Mouse (Mus musculus): ENCODE measurements at regions not wholly inside any gene's neighbourhood (a gene's known extent, or its start where the extent isn't known, plus 50 kb on each side); places are given as distances from the start of the nearest gene placed in this dataset.

DNA sequence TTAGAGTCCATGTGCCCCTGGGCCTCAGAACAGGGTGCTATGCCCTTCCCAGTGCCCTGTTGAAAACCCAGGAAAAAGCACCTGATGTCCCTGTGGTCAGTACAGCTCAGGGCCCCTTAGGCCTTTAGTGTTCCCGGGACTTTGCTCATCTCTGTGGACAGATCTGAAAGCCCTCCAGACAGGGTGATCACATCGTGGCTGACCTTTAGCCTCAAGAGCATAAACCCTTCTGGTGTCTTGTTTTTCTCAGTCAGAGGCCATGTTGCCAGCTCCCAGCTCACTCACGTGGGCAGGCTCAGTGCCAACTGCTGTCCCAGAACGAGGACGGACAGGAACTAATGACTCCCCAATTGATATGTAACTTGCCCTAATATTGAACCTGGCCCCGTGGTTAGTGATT, 275.8 kb upstream of the Maf start:
- Histone ChIP-seq H3K4me1 (ENCODE audit: control insufficient read depth in 2 of 2, insufficient read depth in 2 of 2, low read length in 2 of 2, poor library complexity in 1 of 2) (no peaks in the 10 kb centered on the region; a peak in 1 of 4 replicates), H3K27ac (ENCODE audit: insufficient read depth, low read depth, low read length, poor library complexity, severe bottlenecking) (no peak overlapping the region), H3K9ac (ENCODE audit: insufficient read depth, low read depth, low read length, poor library complexity, severe bottlenecking) (no peak overlapping the region), H3K9me3 (ENCODE audit: control insufficient read depth, insufficient read depth, low read depth, low read length) (no peaks in the 10 kb centered on the region), H3K36me3 (ENCODE audit: control insufficient read depth, insufficient read depth, low read length, poor library complexity, severe bottlenecking) (no peaks in the 10 kb centered on the region), H3K4me3 (ENCODE audit: insufficient read depth in 1 of 2, low read depth in 1 of 2, low read length in 2 of 2, poor library complexity in 1 of 2, severe bottlenecking in 1 of 2) (no peak overlapping the region)
- TF ChIP-seq HCFC1 (IDR thresholded peaks at IDR 0.05; ENCODE audit: borderline replicate concordance, insufficient read depth, low read length) = no peak
- TF ChIP-seq ZC3H11A (IDR thresholded peaks at IDR 0.05; ENCODE audit: borderline replicate concordance, low read depth, low read length) = no peak
- no peak for TF ChIP-seq MAFK (IDR thresholded peaks at IDR 0.05; ENCODE audit: insufficient read depth, low read depth, low read length)
- TF ChIP-seq ZNF384 (IDR thresholded peaks at IDR 0.05; ENCODE audit: low read depth, low read length) = no peak
- TF ChIP-seq CHD2 (IDR thresholded peaks at IDR 0.05; ENCODE audit: low read depth, low read length) = no peak
- in situ Hi-C loops (cut with MboI; ENCODE audit: low sequenced_read_pairs in 2 of 2, unreplicated experiment in 2 of 2) = no loop called here
- DNase-seq (ENCODE audit: low read depth, low spot score) = no peak

DNA sequence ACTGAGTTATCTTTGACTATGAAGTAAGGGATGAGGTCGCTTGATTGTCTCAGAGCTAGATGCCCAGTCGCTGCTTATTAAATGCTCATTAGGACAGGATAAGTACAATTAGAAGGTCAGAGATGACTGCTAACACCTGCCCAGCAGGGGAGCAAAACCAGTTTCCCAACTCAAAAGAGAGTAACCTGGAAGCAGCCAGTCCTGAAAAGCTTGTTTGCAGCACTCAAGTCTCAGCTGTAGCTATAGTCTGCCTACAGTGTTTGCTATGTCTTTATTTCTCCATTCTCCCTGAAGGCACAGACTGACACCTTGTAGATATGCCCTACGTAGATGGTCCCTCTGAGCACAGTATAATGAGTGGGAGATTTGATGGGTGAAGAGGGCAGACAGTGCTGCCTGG, 274.7 kb upstream of the Maf start:
- Histone ChIP-seq H3K9ac (ENCODE audit: insufficient read depth, low read depth, low read length, poor library complexity, severe bottlenecking) (no peak overlapping the region), H3K4me1 (ENCODE audit: control insufficient read depth in 2 of 2, insufficient read depth in 2 of 2, low read length in 2 of 2, poor library complexity in 1 of 2) (no peaks in the 10 kb centered on the region; a peak in 1 of 4 replicates), H3K36me3 (ENCODE audit: control insufficient read depth, insufficient read depth, low read length, poor library complexity, severe bottlenecking) (no peaks in the 10 kb centered on the region), H3K4me3 (ENCODE audit: insufficient read depth in 1 of 2, low read depth in 1 of 2, low read length in 2 of 2, poor library complexity in 1 of 2, severe bottlenecking in 1 of 2) (no peak overlapping the region), H3K27ac (ENCODE audit: insufficient read depth, low read depth, low read length, poor library complexity, severe bottlenecking) (no peak overlapping the region), H3K9me3 (ENCODE audit: control insufficient read depth, insufficient read depth, low read depth, low read length) (no peaks in the 10 kb centered on the region)
- no peak for TF ChIP-seq ZC3H11A (IDR thresholded peaks at IDR 0.05; ENCODE audit: borderline replicate concordance, low read depth, low read length)
- no peak for TF ChIP-seq CHD2 (IDR thresholded peaks at IDR 0.05; ENCODE audit: low read depth, low read length)
- TF ChIP-seq HCFC1 (IDR thresholded peaks at IDR 0.05; ENCODE audit: borderline replicate concordance, insufficient read depth, low read length) = no peak
- no peak for TF ChIP-seq ZNF384 (IDR thresholded peaks at IDR 0.05; ENCODE audit: low read depth, low read length)
- TF ChIP-seq MAFK (IDR thresholded peaks at IDR 0.05; ENCODE audit: insufficient read depth, low read depth, low read length) = no peak
- in situ Hi-C loops (cut with MboI; ENCODE audit: low sequenced_read_pairs in 2 of 2, unreplicated experiment in 2 of 2) = no loop called here
- no peak for DNase-seq (ENCODE audit: low read depth, low spot score)

GRCm38 (mm10) chr8:115981426-115981825, 273.8 kb upstream of the Maf start:
- Histone ChIP-seq H3K27ac (ENCODE audit: insufficient read depth, low read depth, low read length, poor library complexity, severe bottlenecking) (no peak overlapping the region), H3K9ac (ENCODE audit: insufficient read depth, low read depth, low read length, poor library complexity, severe bottlenecking) (no peak overlapping the region), H3K36me3 (ENCODE audit: control insufficient read depth, insufficient read depth, low read length, poor library complexity, severe bottlenecking) (no peaks in the 10 kb centered on the region), H3K4me1 (ENCODE audit: control insufficient read depth in 2 of 2, insufficient read depth in 2 of 2, low read length in 2 of 2, poor library complexity in 1 of 2) (no peaks in the 10 kb centered on the region; a peak in 1 of 4 replicates), H3K4me3 (ENCODE audit: insufficient read depth in 1 of 2, low read depth in 1 of 2, low read length in 2 of 2, poor library complexity in 1 of 2, severe bottlenecking in 1 of 2) (no peak overlapping the region), H3K9me3 (ENCODE audit: control insufficient read depth, insufficient read depth, low read depth, low read length) (no peaks in the 10 kb centered on the region)
- no peak for DNase-seq (ENCODE audit: low read depth, low spot score)
- in situ Hi-C loops (cut with MboI; ENCODE audit: low sequenced_read_pairs in 2 of 2, unreplicated experiment in 2 of 2) = no loop called here
- TF ChIP-seq CHD2 (IDR thresholded peaks at IDR 0.05; ENCODE audit: low read depth, low read length) = no peak
- TF ChIP-seq ZC3H11A (IDR thresholded peaks at IDR 0.05; ENCODE audit: borderline replicate concordance, low read depth, low read length) = no peak
- TF ChIP-seq ZNF384 (IDR thresholded peaks at IDR 0.05; ENCODE audit: low read depth, low read length) = no peak
- no peak for TF ChIP-seq MAFK (IDR thresholded peaks at IDR 0.05; ENCODE audit: insufficient read depth, low read depth, low read length)
- TF ChIP-seq HCFC1 (IDR thresholded peaks at IDR 0.05; ENCODE audit: borderline replicate concordance, insufficient read depth, low read length) = no peak

DNA sequence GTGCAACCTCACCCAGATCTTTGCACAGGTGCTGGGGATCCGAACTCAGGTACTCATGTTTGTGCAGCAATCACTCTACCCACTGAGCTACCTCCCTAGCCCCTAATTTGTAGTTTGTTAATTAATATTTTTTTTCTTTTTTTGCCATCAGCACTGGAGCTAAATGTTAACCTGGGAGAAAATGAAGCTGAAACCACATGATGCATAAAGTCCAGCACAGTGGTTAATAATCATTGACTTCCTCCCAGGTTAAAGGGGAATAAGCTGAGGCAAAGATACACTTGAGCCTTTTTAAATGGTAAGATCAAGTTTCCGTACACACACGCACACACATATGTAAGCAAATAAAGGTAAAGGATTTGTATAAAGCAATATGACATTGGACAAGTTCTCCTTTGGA, 273.0 kb upstream of the Maf start:
- Histone ChIP-seq H3K4me1 (ENCODE audit: control insufficient read depth in 2 of 2, insufficient read depth in 2 of 2, low read length in 2 of 2, poor library complexity in 1 of 2) (no peaks in the 10 kb centered on the region; a peak in 1 of 4 replicates), H3K27ac (ENCODE audit: insufficient read depth, low read depth, low read length, poor library complexity, severe bottlenecking) (no peak overlapping the region), H3K9me3 (ENCODE audit: control insufficient read depth, insufficient read depth, low read depth, low read length) (no peaks in the 10 kb centered on the region), H3K4me3 (ENCODE audit: insufficient read depth in 1 of 2, low read depth in 1 of 2, low read length in 2 of 2, poor library complexity in 1 of 2, severe bottlenecking in 1 of 2) (no peak overlapping the region), H3K36me3 (ENCODE audit: control insufficient read depth, insufficient read depth, low read length, poor library complexity, severe bottlenecking) (no peaks in the 10 kb centered on the region), H3K9ac (ENCODE audit: insufficient read depth, low read depth, low read length, poor library complexity, severe bottlenecking) (no peak overlapping the region)
- TF ChIP-seq CHD2 (IDR thresholded peaks at IDR 0.05; ENCODE audit: low read depth, low read length) (no peak), HCFC1 (IDR thresholded peaks at IDR 0.05; ENCODE audit: borderline replicate concordance, insufficient read depth, low read length) (no peak), MAFK (IDR thresholded peaks at IDR 0.05; ENCODE audit: insufficient read depth, low read depth, low read length) (no peak), ZC3H11A (IDR thresholded peaks at IDR 0.05; ENCODE audit: borderline replicate concordance, low read depth, low read length) (no peak), ZNF384 (IDR thresholded peaks at IDR 0.05; ENCODE audit: low read depth, low read length) (no peak)
- in situ Hi-C loops (cut with MboI; ENCODE audit: low sequenced_read_pairs in 2 of 2, unreplicated experiment in 2 of 2) = no loop called here
- DNase-seq (ENCODE audit: low read depth, low spot score) = no peak

- DNase-seq (ENCODE audit: low read depth, low spot score) = no peak
- H3K4me1 ChIP-seq (ENCODE audit: control insufficient read depth in 2 of 2, insufficient read depth in 2 of 2, low read length in 2 of 2, poor library complexity in 1 of 2) = no peaks in the 10 kb centered on the region
- in situ Hi-C loops (cut with MboI; ENCODE audit: low sequenced_read_pairs in 2 of 2, unreplicated experiment in 2 of 2) = no loop called here
- H3K9me3 ChIP-seq (ENCODE audit: control insufficient read depth, insufficient read depth, low read depth, low read length) = no peaks in the 10 kb centered on the region
- no peak for TF ChIP-seq ZNF384 (IDR thresholded peaks at IDR 0.05; ENCODE audit: low read depth, low read length)
- no peak for TF ChIP-seq ZC3H11A (IDR thresholded peaks at IDR 0.05; ENCODE audit: borderline replicate concordance, low read depth, low read length)
- TF ChIP-seq HCFC1 (IDR thresholded peaks at IDR 0.05; ENCODE audit: borderline replicate concordance, insufficient read depth, low read length) = no peak
- no peak for TF ChIP-seq CHD2 (IDR thresholded peaks at IDR 0.05; ENCODE audit: low read depth, low read length)
- no peak for TF ChIP-seq MAFK (IDR thresholded peaks at IDR 0.05; ENCODE audit: insufficient read depth, low read depth, low read length)
- no peak overlapping the region for H3K27ac ChIP-seq (ENCODE audit: insufficient read depth, low read depth, low read length, poor library complexity, severe bottlenecking)
- no peak overlapping the region for H3K4me3 ChIP-seq (ENCODE audit: insufficient read depth in 1 of 2, low read depth in 1 of 2, low read length in 2 of 2, poor library complexity in 1 of 2, severe bottlenecking in 1 of 2)
- no peak overlapping the region for H3K9ac ChIP-seq (ENCODE audit: insufficient read depth, low read depth, low read length, poor library complexity, severe bottlenecking)
- H3K36me3 ChIP-seq (ENCODE audit: control insufficient read depth, insufficient read depth, low read length, poor library complexity, severe bottlenecking) = no peaks in the 10 kb centered on the region
Measured at GRCm38 (mm10) chr8:115977152-115977551, 269.6 kb upstream of the Maf start.

Data from ES-E14 (cell line).